Mouse (Mus musculus) liver, postnatal 0 days (tissue): Measurements from ENCODE around the gene Stxbp5l.

ENCODE experiments used
- CTCF ChIP-seq: sonication (generic); IDR thresholded peaks from 2 replicates; pipeline ENCODE4 v1.5.1; 2016; ENCODE audit warnings: antibody characterized with exemption, low read depth
- EP300 ChIP-seq: IDR thresholded peaks from 2 replicates; pipeline ENCODE4 v1.6.1; 2016; ENCODE audit warnings: antibody characterized with exemption, low read depth, mild to moderate bottlenecking

DNA sequence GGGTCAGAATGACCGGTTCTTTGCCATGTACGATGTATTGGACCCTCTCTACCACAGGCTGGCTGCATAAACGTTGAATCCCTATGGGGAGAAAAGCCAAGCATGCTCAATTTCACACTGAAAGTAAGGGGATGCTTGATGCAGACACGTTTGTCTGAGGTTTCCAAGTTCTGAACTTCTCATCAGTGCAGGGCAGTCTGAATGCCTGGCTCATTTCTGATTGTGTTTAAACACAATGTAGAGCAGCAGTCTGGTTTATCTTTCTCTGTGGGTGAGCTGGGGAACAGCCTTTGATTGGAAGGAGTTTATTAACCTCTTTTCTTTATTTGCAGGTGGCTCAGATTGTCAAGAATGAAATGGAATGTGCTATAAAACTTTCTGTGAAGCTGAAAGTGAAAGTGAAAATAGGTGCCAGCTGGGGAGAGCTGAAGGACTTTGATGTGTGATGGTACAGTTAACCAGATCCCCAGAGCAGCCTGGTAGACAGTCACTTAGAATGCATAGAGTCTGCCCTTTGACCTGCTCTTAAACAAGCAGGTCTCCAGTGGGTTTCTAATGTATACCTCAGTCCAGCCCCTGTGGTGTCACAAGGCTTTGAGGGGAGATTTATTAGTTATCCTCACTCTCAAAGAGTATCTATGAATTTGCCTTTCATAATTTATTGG, 290.5 kb downstream of the Stxbp5l start:
- TF ChIP-seq CTCF: no peak
- no peak for TF ChIP-seq EP300
